In the genomic region with DNA sequence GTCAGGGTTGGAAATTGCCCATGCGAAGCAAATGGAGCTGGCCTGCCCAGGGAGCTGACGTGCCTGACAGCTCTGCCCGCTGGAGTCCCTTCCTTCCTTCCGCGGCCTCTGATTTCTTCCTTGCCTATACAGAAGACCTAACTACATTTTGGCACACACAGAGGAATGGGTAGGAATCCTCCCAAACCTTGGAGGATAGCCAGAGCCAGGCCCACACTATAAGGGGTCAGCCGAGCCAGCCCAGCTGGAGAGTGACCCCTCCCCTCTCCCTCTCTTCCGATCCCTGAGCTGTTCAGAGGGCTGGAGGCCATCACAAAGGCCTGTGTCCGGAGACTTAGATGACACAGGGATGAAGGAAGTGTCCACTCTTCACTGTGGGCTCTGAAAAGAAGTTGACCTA, we compare ENCODE assay signal across 7 mouse cellular contexts. TPM values are rescaled to one million over a fixed set of nuclear protein-coding genes. Genes with fewer than 3 reads are reported as not detected.
A peak's percentile ranks its signal among the peaks of the same experiment; 100 is the strongest.
DNase-seq lines count a peak whose midpoint lies in the region; ATAC-seq and TF ChIP-seq lines count a peak whose summit lies in the region.

No protein-coding gene starts in this region.

- H3K9ac ChIP-seq in heart, embryonic 11.5 days (ENCODE audit: low read depth, low read length), result no peak overlapping the region; the same call in 1 of the 2 replicates
- 0 out of 2 replicates have a peak overlapping the region, but pooled peaks have one; percentile 62 for H3K9ac ChIP-seq in kidney, postnatal 0 days (ENCODE audit: low read depth, low read length)
- 0 out of 2 replicates have a peak overlapping the region, but pooled peaks have one; percentile 81 for H3K9ac ChIP-seq in midbrain, embryonic 14.5 days (replicated peaks; ENCODE audit: low read length)

- no peak for TF ChIP-seq CTCF in kidney, postnatal 0 days (IDR thresholded peaks at IDR 0.05; ENCODE audit: low read depth)

- H3K4me2 ChIP-seq in heart, embryonic 11.5 days, result peak overlapping the region; percentile 99
- H3K4me2 ChIP-seq in kidney, postnatal 0 days (ENCODE audit: low read length), result peak overlapping the region; percentile 82
- peak overlapping the region; percentile 65 for H3K4me2 ChIP-seq in midbrain, embryonic 14.5 days (ENCODE audit: low read length)

- H3K27ac ChIP-seq in heart, embryonic 11.5 days (ENCODE audit: low read depth, low read length), result no peak overlapping the region
- H3K27ac ChIP-seq in kidney, postnatal 0 days, result 0 out of 2 replicates have a peak overlapping the region, but pooled peaks have one; percentile 54
- peak overlapping the region; percentile 87 for H3K27ac ChIP-seq in midbrain, embryonic 14.5 days (replicated peaks; ENCODE audit: low read depth, low read length)

- peak; percentile 46; the same call in 1 of the 2 replicates for ATAC-seq in heart, embryonic 11.5 days (replicated peaks; ENCODE audit: insufficient number of reproducible peaks, low FRiP score, low TSS enrichment)
- ATAC-seq in kidney, postnatal 0 days (replicated peaks; ENCODE audit: low FRiP score, low read depth), result peak; percentile 33; the same call in 1 of the 2 replicates
- ATAC-seq in midbrain, embryonic 14.5 days (ENCODE audit: low FRiP score, low TSS enrichment), result peak; percentile 39; the same call in 1 of the 2 replicates
- no peak for ATAC-seq in megakaryocyte progenitor cell, adult 5-6 weeks (replicated peaks; ENCODE audit: poor library complexity)

- H3K4me1 ChIP-seq in heart, embryonic 11.5 days (ENCODE audit: control insufficient read depth, insufficient read depth, low read length), result no peaks in the 10 kb centered on the region; the same call in 1 of the 2 replicates
- peaks cover 11% of the 10 kb centered on the region for H3K4me1 ChIP-seq in kidney, postnatal 0 days (replicated peaks; ENCODE audit: insufficient read depth, low read length)
- peaks cover 29% of the 10 kb centered on the region for H3K4me1 ChIP-seq in midbrain, embryonic 14.5 days (ENCODE audit: control insufficient read depth, insufficient read depth, low read length)

- peaks cover 41% of the 10 kb centered on the region for H3K27me3 ChIP-seq in heart, embryonic 11.5 days (ENCODE audit: control insufficient read depth, insufficient read depth, low read length)
- H3K27me3 ChIP-seq in kidney, postnatal 0 days (ENCODE audit: insufficient read depth, low read length), result no peaks in the 10 kb centered on the region
- H3K27me3 ChIP-seq in midbrain, embryonic 14.5 days (ENCODE audit: control insufficient read depth, insufficient read depth, low read length), result peaks cover 4% of the 10 kb centered on the region; the same call in 1 of the 2 replicates

- DNase-seq in right cerebral cortex, postnatal 4 days, result peak; percentile 21
- DNase-seq in right cerebral cortex, adult 18-20 months, result no peak
- DNase-seq in kidney, postnatal 0 days (ENCODE audit: low spot score), result peak; percentile 42
- DNase-seq in midbrain, embryonic 14.5 days, result peak; percentile 58
- DNase-seq in urinary bladder, postnatal 10 days (ENCODE audit: low spot score), result no peak

- H3K9me3 ChIP-seq in heart, embryonic 11.5 days (replicated peaks; ENCODE audit: control insufficient read depth, low read length), result no peaks in the 10 kb centered on the region
- H3K9me3 ChIP-seq in kidney, postnatal 0 days (replicated peaks; ENCODE audit: low read length), result no peaks in the 10 kb centered on the region
- H3K9me3 ChIP-seq in midbrain, embryonic 14.5 days (ENCODE audit: control insufficient read depth, low read length), result no peaks in the 10 kb centered on the region

- WGBS in heart, embryonic 11.5 days (ENCODE audit: insufficient replicate concordance), result 10% methylated on average over 8 of the region's 8 CpGs
- 4% methylated on average over 8 of the region's 8 CpGs for WGBS in kidney, postnatal 0 days
- 5% methylated on average over 8 of the region's 8 CpGs for WGBS in midbrain, embryonic 14.5 days

- peak overlapping the region; percentile 66 for H3K4me3 ChIP-seq in heart, embryonic 11.5 days (ENCODE audit: low read depth, low read length)
- H3K4me3 ChIP-seq in kidney, postnatal 0 days (replicated peaks; ENCODE audit: low read depth, low read length), result peak overlapping the region; percentile 58
- H3K4me3 ChIP-seq in midbrain, embryonic 14.5 days (replicated peaks; ENCODE audit: low read depth, low read length), result peak overlapping the region; percentile 73

- no peaks in the 10 kb centered on the region for H3K36me3 ChIP-seq in heart, embryonic 11.5 days (ENCODE audit: control insufficient read depth, insufficient read depth, low read length)
- no peaks in the 10 kb centered on the region for H3K36me3 ChIP-seq in kidney, postnatal 0 days (ENCODE audit: insufficient read depth, low read length)
- H3K36me3 ChIP-seq in midbrain, embryonic 14.5 days (ENCODE audit: control insufficient read depth, insufficient read depth, low read length), result no peaks in the 10 kb centered on the region

RNA-seq across cellular contexts. Expression of gene Cdh4, which starts 0.5 kb away (rescaled TPM):
- 0.56 and 0.75 TPM in 2 replicates for polyA plus RNA-seq in heart, embryonic 11.5 days (2014; fragmentation: Nextera tagmentation; extraction: Ambion mirVana)
- polyA plus RNA-seq in kidney, postnatal 0 days (2015; fragmentation: Nextera tagmentation; extraction: Ambion mirVana), result 10.7 and 11.5 TPM in 2 replicates
- 42.8 and 50.5 TPM in 2 replicates for polyA plus RNA-seq in midbrain, embryonic 14.5 days (2014; fragmentation: Nextera tagmentation; extraction: Ambion mirVana)
- total RNA-seq in megakaryocyte progenitor cell, adult 5-6 weeks (2015), result not detected in 2 replicates
- not detected in 2 replicates for total RNA-seq in megakaryocyte progenitor cell, adult 5-6 weeks (2017)

Comparison
In these comparisons a context has a peak if more than half of its experiments do, and no peak if none do; other contexts are left out.
1. DNase-seq: peak in right cerebral cortex, postnatal 4 days (single experiment), kidney, postnatal 0 days (single experiment) and midbrain, embryonic 14.5 days (single experiment); none in right cerebral cortex, adult 18-20 months (single experiment) and urinary bladder, postnatal 10 days (single experiment).
2. Peak in every context shown above with its lines, with median percentiles within 50 percentile points of each other: H3K4me2 ChIP-seq and H3K4me3 ChIP-seq.